Mouse (Mus musculus) testis, adult 2 months (tissue): Measurements from ENCODE around the gene Ip6k3. TPM values are rescaled to one million over a fixed set of nuclear protein-coding genes. Genes with fewer than 3 reads are reported as not detected.

ENCODE experiments used
- H3K27ac ChIP-seq: fragments of 200-500 bp; 2 replicates; pipeline ENCODE4 v1.5.1; 2012; ENCODE audit warnings: low read depth, low read length; ENCODE audit not compliant: control insufficient read depth, insufficient read depth
- H3K27me3 ChIP-seq: fragments of 200-500 bp; 2 replicates; pipeline ENCODE4 v1.6.1; 2012; ENCODE audit warnings: mild to moderate bottlenecking, low read length, moderate library complexity; ENCODE audit not compliant: control insufficient read depth, insufficient read depth
- H3K36me3 ChIP-seq: fragments of 200-500 bp; 2 replicates; pipeline ENCODE4 v1.6.1; 2012; ENCODE audit warnings: mild to moderate bottlenecking, low read length; ENCODE audit not compliant: control insufficient read depth, insufficient read depth
- H3K4me1 ChIP-seq: fragments of 200-500 bp; 2 replicates; pipeline ENCODE4 v1.6.1; 2012; ENCODE audit warnings: low read length; ENCODE audit not compliant: control insufficient read depth, insufficient read depth
- H3K4me3 ChIP-seq: fragments of 200-500 bp; 2 replicates; pipeline ENCODE4 v1.5.1; 2012; ENCODE audit warnings: low read depth, mild to moderate bottlenecking, low read length, moderate library complexity, mixed read lengths; ENCODE audit not compliant: control insufficient read depth
- CTCF ChIP-seq: fragments of 200-500 bp; IDR thresholded peaks from 2 replicates; pipeline ENCODE4 v1.5.1; 2012; ENCODE audit warnings: low read depth, mild to moderate bottlenecking, inconsistent platforms, low read length, moderate library complexity; ENCODE audit not compliant: control insufficient read depth, insufficient read depth, insufficient replicate concordance
- POLR2A ChIP-seq: fragments of 200-500 bp; IDR thresholded peaks from 2 replicates; pipeline ENCODE4 v1.6.1; 2012; ENCODE audit warnings: low read depth, mild to moderate bottlenecking, inconsistent platforms, low read length, moderate library complexity; ENCODE audit not compliant: control insufficient read depth
- polyA plus RNA-seq: library from polyadenylated mRNA; depleted of rRNA; stranded (reverse); fragments of >200 nt; gene quantifications from 2 replicates; pipeline ENCODE4 v1.2.3, GENCODE M21; 2012

The Ip6k3 gene
- polyA plus RNA-seq, 1 experiment = 0.05 TPM

- TF ChIP-seq CTCF (no peak), POLR2A (no peak)
- no peak overlapping the region for H3K27ac ChIP-seq
- H3K36me3 ChIP-seq = no peaks in the 10 kb centered on the region
- H3K4me3 ChIP-seq = no peak overlapping the region
- H3K27me3 ChIP-seq = no peaks in the 10 kb centered on the region
- H3K4me1 ChIP-seq = peaks cover 19% of the 10 kb centered on the region
These were observed 12.2 kb upstream of the Ip6k3 start for GRCm38 (mm10) chr17:27179681-27180280.

GRCm38 (mm10) chr17:27178427-27179177, 11.0 kb upstream of the Ip6k3 start:
- Histone ChIP-seq H3K36me3 (no peaks in the 10 kb centered on the region), H3K4me1 (peaks cover 19% of the 10 kb centered on the region), H3K27me3 (no peaks in the 10 kb centered on the region), H3K4me3 (peak overlapping the region; percentile 79), H3K27ac (no peak overlapping the region)
- TF ChIP-seq POLR2A (no peak), CTCF (no peak)

GRCm38 (mm10) chr17:27178019-27178418, 10.4 kb upstream of the Ip6k3 start:
- TF ChIP-seq POLR2A = peak; percentile 30; the same call in 1 of the 2 replicates
- TF ChIP-seq CTCF = no peak
- Histone ChIP-seq H3K27ac (no peak overlapping the region), H3K36me3 (no peaks in the 10 kb centered on the region), H3K27me3 (no peaks in the 10 kb centered on the region), H3K4me3 (peak overlapping the region; percentile 79), H3K4me1 (peaks cover 19% of the 10 kb centered on the region)

GRCm38 (mm10) chr17:27176754-27177153, 9.2 kb upstream of the Ip6k3 start:
- Histone ChIP-seq H3K27ac (no peak overlapping the region), H3K4me3 (no peak overlapping the region)
- no peak for TF ChIP-seq CTCF
- TF ChIP-seq POLR2A = no peak

GRCm38 (mm10) chr17:27176287-27176686, 8.7 kb upstream of the Ip6k3 start:
- no peak for TF ChIP-seq POLR2A
- no peak for TF ChIP-seq CTCF
- Histone ChIP-seq H3K36me3 (no peaks in the 10 kb centered on the region), H3K4me1 (peaks cover 19% of the 10 kb centered on the region), H3K4me3 (no peak overlapping the region), H3K27me3 (no peaks in the 10 kb centered on the region), H3K27ac (no peak overlapping the region)

More at GRCm38 (mm10) chr17:27176754-27177153, 9.2 kb upstream of the Ip6k3 start:
- H3K4me1 ChIP-seq = peaks cover 19% of the 10 kb centered on the region
- no peaks in the 10 kb centered on the region for H3K36me3 ChIP-seq
- no peaks in the 10 kb centered on the region for H3K27me3 ChIP-seq

- no peak for TF ChIP-seq POLR2A
- no peak for TF ChIP-seq CTCF
- peaks cover 19% of the 10 kb centered on the region for H3K4me1 ChIP-seq
- no peaks in the 10 kb centered on the region for H3K36me3 ChIP-seq
- no peaks in the 10 kb centered on the region for H3K27me3 ChIP-seq
- H3K27ac ChIP-seq = no peak overlapping the region
- H3K4me3 ChIP-seq = no peak overlapping the region
These were observed 7.7 kb upstream of the Ip6k3 start for GRCm38 (mm10) chr17:27175196-27175874.

GRCm38 (mm10) chr17:27173715-27174114, 6.1 kb upstream of the Ip6k3 start:
- TF ChIP-seq POLR2A = no peak
- TF ChIP-seq CTCF = no peak
- no peak overlapping the region for H3K27ac ChIP-seq

More at GRCm38 (mm10) chr17:27173715-27174114, 6.1 kb upstream of the Ip6k3 start:
- H3K4me3 ChIP-seq = no peak overlapping the region
- H3K36me3 ChIP-seq = no peaks in the 10 kb centered on the region
- no peaks in the 10 kb centered on the region for H3K27me3 ChIP-seq
- H3K4me1 ChIP-seq = peaks cover 6% of the 10 kb centered on the region
